Mouse (Mus musculus) testis, postnatal 14 days (tissue): Measurements from ENCODE around the gene Gdi1.
"Not testable (repeated sequence)": the region's sequence is repeated elsewhere in the genome, so short reads cannot be mapped to it uniquely, and the experiment has no call there.

Experiments used
- DNase-seq: peaks from one replicate; pipeline ENCODE4 v3.0.0; 2021; ENCODE audit warnings: low spot score

The Gdi1 gene

GRCm38 (mm10) chrX:74329215-74329671, 24.4 kb downstream of the Gdi1 start:
- no peak for DNase-seq

- DNase-seq = no peak
Observed at GRCm38 (mm10) chrX:74330166-74330930, 25.6 kb downstream of the Gdi1 start.

GRCm38 (mm10) chrX:74352645-74353466, 48.1 kb downstream of the Gdi1 start:
- DNase-seq = no peak

GRCm38 (mm10) chrX:74353467-74353770, 48.6 kb downstream of the Gdi1 start, which contains the start of gene Lage3:
TSS of gene Lage3 (minus strand) at chrX:74353618.
- peak; percentile 79 for DNase-seq

GRCm38 (mm10) chrX:74357069-74357468, 52.3 kb downstream of the Gdi1 start:
- not testable (repeated sequence) for DNase-seq

GRCm38 (mm10) chrX:74359171-74359570, 54.4 kb downstream of the Gdi1 start:
- DNase-seq = no peak
